Mouse (Mus musculus) MEL (cell line): Measurements from ENCODE around the gene Uhrf1bp1l. TPM values are rescaled to one million over a fixed set of nuclear protein-coding genes. Genes with fewer than 3 reads are reported as not detected.

ENCODE experiments used
- DNase-seq: peaks from one replicate; pipeline ENCODE4 v3.0.0; 2011; ENCODE audit warnings: low read depth, low spot score
- H3K27ac ChIP-seq: 2 replicates; pipeline ENCODE4 v1.5.1; 2012; ENCODE audit warnings: low read depth, mild to moderate bottlenecking, control low read depth, low read length, moderate library complexity; ENCODE audit not compliant: control insufficient read depth
- H3K27me3 ChIP-seq, 2 experiments: fragments of 150-350 bp in 1 of 2; sonication (generic) in 1 of 2; 2 replicates each; pipeline ENCODE4 v1.6.1; 2012; ENCODE audit warnings: low read length in 2 of 2, mild to moderate bottlenecking in 2 of 2, improper control_type of control experiment in 1 of 2, moderate library complexity in 1 of 2; ENCODE audit not compliant: insufficient read depth in 2 of 2, control insufficient read depth in 1 of 2
- H3K36me3 ChIP-seq, 2 experiments: 2 replicates each; pipeline ENCODE4 v1.6.1; 2012 to 2014; ENCODE audit warnings: low read length in 2 of 2, improper control_type of control experiment in 1 of 2, inconsistent platforms in 1 of 2, mild to moderate bottlenecking in 1 of 2; ENCODE audit not compliant: insufficient read depth in 2 of 2, control insufficient read depth in 1 of 2
- H3K4me1 ChIP-seq, 2 experiments: fragments of 150-350 bp in 1 of 2; sonication (generic) in 1 of 2; 2 replicates each; pipeline ENCODE4 v1.6.1; 2012; ENCODE audit warnings: low read length in 2 of 2, improper control_type of control experiment in 1 of 2, mild to moderate bottlenecking in 1 of 2; ENCODE audit not compliant: insufficient read depth in 2 of 2, control insufficient read depth in 1 of 2
- H3K4me3 ChIP-seq, 2 experiments: fragments of 150-350 bp in 1 of 2; sonication (generic) in 1 of 2; 2 replicates each; pipeline ENCODE4 v1.5.1; 2012; ENCODE audit warnings: low read depth in 2 of 2, low read length in 2 of 2, mild to moderate bottlenecking in 2 of 2, moderate library complexity in 2 of 2, control low read depth in 1 of 2, improper control_type of control experiment in 1 of 2; ENCODE audit not compliant: control insufficient read depth in 1 of 2, insufficient read depth in 1 of 2
- H3K79me2 ChIP-seq: 2 replicates; pipeline ENCODE4 v1.6.1; 2012; ENCODE audit warnings: mild to moderate bottlenecking, low read length, moderate library complexity; ENCODE audit not compliant: control insufficient read depth, poor library complexity, insufficient read depth
- H3K9ac ChIP-seq: 2 replicates; pipeline ENCODE4 v1.6.1; 2012; ENCODE audit warnings: low read depth, mild to moderate bottlenecking, control low read depth, low read length, moderate library complexity; ENCODE audit not compliant: control insufficient read depth, poor library complexity, severe bottlenecking
- H3K9me3 ChIP-seq: fragments of 150-350 bp; sonication (generic); replicated peaks from 2 replicates; pipeline ENCODE4 v1.6.1; 2012; ENCODE audit warnings: mild to moderate bottlenecking, low read length, improper control_type of control experiment, moderate library complexity; ENCODE audit not compliant: insufficient read depth
- BHLHE40 ChIP-seq: IDR thresholded peaks from 2 replicates; pipeline ENCODE4 v1.6.1; 2012; ENCODE audit warnings: low read depth, mild to moderate bottlenecking, inconsistent platforms, low read length, improper control_type of control experiment, borderline replicate concordance
- CHD2 ChIP-seq: IDR thresholded peaks from 2 replicates; pipeline ENCODE4 v1.6.1; 2011; ENCODE audit warnings: low read length, improper control_type of control experiment
- E2F4 ChIP-seq: IDR thresholded peaks from 2 replicates; pipeline ENCODE4 v1.6.1; 2011; ENCODE audit warnings: low read depth, low read length, improper control_type of control experiment, borderline replicate concordance
- EP300 ChIP-seq, 2 experiments: IDR thresholded peaks; 2 replicates each; pipeline ENCODE4 v1.6.1; 2011; ENCODE audit warnings: improper control_type of control experiment in 2 of 2, low read length in 2 of 2, low read depth in 1 of 2, mild to moderate bottlenecking in 1 of 2
- ETS1 ChIP-seq: IDR thresholded peaks from 2 replicates; pipeline ENCODE4 v1.6.1; 2012; ENCODE audit warnings: low read depth, mild to moderate bottlenecking, inconsistent platforms, low read length, improper control_type of control experiment, moderate library complexity
- GABPA ChIP-seq: IDR thresholded peaks from 2 replicates; pipeline ENCODE4 v1.6.1; 2012; ENCODE audit warnings: low read depth, mild to moderate bottlenecking, inconsistent platforms, low read length, improper control_type of control experiment, moderate library complexity
- GATA1 ChIP-seq: IDR thresholded peaks from 2 replicates; pipeline ENCODE4 v1.6.1; 2011; ENCODE audit warnings: low read depth, low read length, improper control_type of control experiment
- HCFC1 ChIP-seq: IDR thresholded peaks from 2 replicates; pipeline ENCODE4 v1.6.1; 2012; ENCODE audit warnings: low read depth, mild to moderate bottlenecking, inconsistent platforms, low read length, improper control_type of control experiment, moderate library complexity
- JUND ChIP-seq: IDR thresholded peaks from 2 replicates; pipeline ENCODE4 v1.6.1; 2011; ENCODE audit warnings: low read depth, mild to moderate bottlenecking, improper control_type of control experiment, low read length
- MAFK ChIP-seq: IDR thresholded peaks from 2 replicates; pipeline ENCODE4 v1.6.1; 2011; ENCODE audit warnings: low read depth, mild to moderate bottlenecking, low read length, improper control_type of control experiment, borderline replicate concordance
- MXI1 ChIP-seq: IDR thresholded peaks from 2 replicates; pipeline ENCODE4 v1.6.1; 2011; ENCODE audit warnings: mild to moderate bottlenecking, low read depth, low read length, improper control_type of control experiment
- NELFE ChIP-seq: IDR thresholded peaks from 2 replicates; pipeline ENCODE4 v1.6.1; 2011; ENCODE audit warnings: low read depth, low read length, improper control_type of control experiment
- POLR2A ChIP-seq, 2 experiments: IDR thresholded peaks; 2 replicates each; pipeline ENCODE4 v1.6.1; 2011 to 2012; ENCODE audit warnings: low read length in 2 of 2, mild to moderate bottlenecking in 2 of 2, control low read depth in 1 of 2, improper control_type of control experiment in 1 of 2, low read depth in 1 of 2, moderate library complexity in 1 of 2; ENCODE audit not compliant: control insufficient read depth in 1 of 2, insufficient read depth in 1 of 2, poor library complexity in 1 of 2
- POLR2AphosphoS5 ChIP-seq: IDR thresholded peaks from 2 replicates; pipeline ENCODE4 v1.6.1; 2012; ENCODE audit warnings: low read depth, borderline replicate concordance, mild to moderate bottlenecking, inconsistent platforms, low read length, moderate library complexity, mixed read lengths
- RCOR1 ChIP-seq: IDR thresholded peaks from 2 replicates; pipeline ENCODE4 v1.6.1; 2012; ENCODE audit warnings: low read depth, mild to moderate bottlenecking, inconsistent platforms, low read length, improper control_type of control experiment
- SIN3A ChIP-seq: IDR thresholded peaks from 2 replicates; pipeline ENCODE4 v1.6.1; 2012; ENCODE audit warnings: low read length, improper control_type of control experiment, inconsistent platforms
- TAL1 ChIP-seq: IDR thresholded peaks from 2 replicates; pipeline ENCODE4 v1.6.1; 2012; ENCODE audit warnings: mild to moderate bottlenecking, inconsistent platforms, low read length, moderate library complexity, mixed read lengths
- TCF12 ChIP-seq: IDR thresholded peaks from 2 replicates; pipeline ENCODE4 v1.6.1; 2014; ENCODE audit warnings: low read depth, mild to moderate bottlenecking, inconsistent platforms, low read length, improper control_type of control experiment, moderate library complexity
- ZC3H11A ChIP-seq: IDR thresholded peaks from 2 replicates; pipeline ENCODE4 v1.6.1; 2012; ENCODE audit warnings: low read depth, mild to moderate bottlenecking, inconsistent platforms, low read length, improper control_type of control experiment
- ZMIZ1 ChIP-seq: IDR thresholded peaks from 2 replicates; pipeline ENCODE4 v1.6.1; 2012; ENCODE audit warnings: low read depth, mild to moderate bottlenecking, inconsistent platforms, low read length, improper control_type of control experiment, moderate library complexity
- ZNF384 ChIP-seq: IDR thresholded peaks from 2 replicates; pipeline ENCODE4 v1.6.1; 2012; ENCODE audit warnings: low read depth, mild to moderate bottlenecking, inconsistent platforms, low read length, improper control_type of control experiment
- polyA plus RNA-seq, 2 experiments: library from polyadenylated mRNA; stranded (reverse) in 1 of 2; unstranded in 1 of 2; fragments of >175 nt in 1 of 2; fragments of >200 nt in 1 of 2; gene quantifications; 2 replicates each; pipeline versions ENCODE4 v1.2.1 to v1.2.4; 2012; ENCODE audit warnings: low replicate concordance in 2 of 2, low read depth in 1 of 2; ENCODE audit not compliant: insufficient read length in 2 of 2, insufficient read depth in 1 of 2, missing spikeins in 1 of 2
- total RNA-seq: library from RNA; depleted of rRNA; stranded (reverse); fragments of 300-350 nt; gene quantifications from 2 replicates; pipeline ENCODE4 v1.2.3, GENCODE M21; 2012

Uhrf1bp1l gene
- total and polyA plus RNA-seq, 3 experiments = 23.7 to 44.8 (median 26.0) TPM

DNA sequence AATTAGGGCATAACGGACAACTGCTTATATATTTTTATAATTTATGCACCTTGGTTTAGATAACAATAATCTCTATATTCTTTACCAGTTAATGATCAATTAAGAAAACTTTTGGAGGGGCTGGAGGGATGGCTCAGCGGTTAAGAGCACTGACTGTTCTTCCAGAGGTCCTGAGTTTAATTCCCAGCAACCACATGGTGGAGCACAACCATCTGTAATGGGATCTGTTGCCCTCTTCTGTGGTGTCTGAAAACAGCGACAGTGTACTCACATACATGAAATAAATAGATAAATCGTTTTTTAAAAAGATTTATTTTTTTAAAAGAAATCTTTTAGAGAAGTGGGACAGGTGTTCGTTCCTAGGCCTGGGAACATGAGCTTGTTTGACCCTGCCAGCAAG, 7.7 kb upstream of the Uhrf1bp1l start:
- no peaks in the 10 kb centered on the region for H3K9me3 ChIP-seq
- H3K4me1 ChIP-seq = peaks cover 11 to 27% of the 10 kb centered on the region in 2 experiments; a peak in 3 of 4 replicates
- no peak overlapping the region for H3K4me3 ChIP-seq
- no peaks in the 10 kb centered on the region for H3K79me2 ChIP-seq
- peaks cover 0 to 26% of the 10 kb centered on the region in 2 experiments; a peak in 2 of 4 replicates for H3K36me3 ChIP-seq
- TF ChIP-seq E2F4 (no peak), MXI1 (no peak), HCFC1 (no peak), POLR2A (IDR thresholded peaks at IDR 0.05; ENCODE audit: control insufficient read depth in 1 of 2, insufficient read depth in 1 of 2, low read depth in 1 of 2, low read length in 2 of 2, poor library complexity in 1 of 2) (no peak), ZMIZ1 (no peak), GABPA (no peak), ZC3H11A (no peak)
- TF ChIP-seq, all 39 proteins: peak for 0
- no peak for DNase-seq
- H3K9ac ChIP-seq = no peak overlapping the region
- H3K27me3 ChIP-seq = no peaks in the 10 kb centered on the region
- no peak overlapping the region for H3K27ac ChIP-seq

- TF ChIP-seq RCOR1 (peak; percentile 89), ZNF384 (no peak), TAL1 (peak; percentile 55), SIN3A (peak; percentile 80), ETS1 (peak; percentile 83), POLR2AphosphoS5 (no peak), EP300 (IDR thresholded peaks at IDR 0.05; ENCODE audit: low read depth in 1 of 2, low read length in 2 of 2) (peak; percentile 86 to 88), TCF12 (peak; percentile 80), CHD2 (no peak), GATA1 (peak; percentile 91), MAFK (no peak), ZC3H11A (no peak), NELFE (no peak), BHLHE40 (peak; percentile 70; the same call in 1 of the 2 replicates), JUND (no peak)
- no peaks in the 10 kb centered on the region for H3K9me3 ChIP-seq
- H3K4me3 ChIP-seq = peak overlapping the region; percentile 14 to 26; a peak in 2 of 4 replicates
- no peaks in the 10 kb centered on the region for H3K79me2 ChIP-seq
- H3K4me1 ChIP-seq = peaks cover 11 to 29% of the 10 kb centered on the region in 2 experiments; a peak in 3 of 4 replicates
- no peaks in the 10 kb centered on the region for H3K27me3 ChIP-seq
- peak overlapping the region; percentile 49; the same call in 1 of the 2 replicates for H3K27ac ChIP-seq
- peak; percentile 79 for DNase-seq
- H3K9ac ChIP-seq = no peak overlapping the region
- peaks cover 0 to 28% of the 10 kb centered on the region in 2 experiments; a peak in 2 of 4 replicates for H3K36me3 ChIP-seq
Measured at GRCm38 (mm10) chr10:89737887-89738286, 6.9 kb upstream of the Uhrf1bp1l start.
